Mouse (Mus musculus): ENCODE results near the gene Nup54. TPM values are rescaled to one million over a fixed set of nuclear protein-coding genes. Genes with fewer than 3 reads are reported as not detected.

Nup54 gene
- polyA plus RNA-seq, 1 experiment from 2014 or later = 55.5 TPM

GRCm38 (mm10) chr5:92387433-92387832, 47.6 kb downstream of the Nup54 start:
- no peak for ATAC-seq
- H3K4me2 ChIP-seq (replicated peaks) = no peak overlapping the region
- H3K36me3 ChIP-seq = no peaks in the 10 kb centered on the region
- peaks cover 10% of the 10 kb centered on the region; the same call in 1 of the 2 replicates for H3K27me3 ChIP-seq (replicated peaks)
- H3K4me1 ChIP-seq (replicated peaks) = no peaks in the 10 kb centered on the region
- H3K9ac ChIP-seq = no peak overlapping the region
- 61% methylated on average over 11 of the region's 11 CpGs for WGBS
- no peak overlapping the region for H3K4me3 ChIP-seq (replicated peaks)
- H3K9me3 ChIP-seq = no peaks in the 10 kb centered on the region
- no peak overlapping the region for H3K27ac ChIP-seq

- no peaks in the 10 kb centered on the region for H3K9me3 ChIP-seq
- H3K4me1 ChIP-seq (replicated peaks) = 0 out of 2 replicates have a peak, but pooled peaks cover under 1% of the 10 kb centered on the region
- no peak overlapping the region for H3K4me3 ChIP-seq (replicated peaks)
- H3K4me2 ChIP-seq (replicated peaks) = no peak overlapping the region
- no peaks in the 10 kb centered on the region for H3K36me3 ChIP-seq
- H3K9ac ChIP-seq = no peak overlapping the region
- ATAC-seq = no peak
- WGBS = 23% methylated on average over 6 of the region's 6 CpGs
- 0 out of 2 replicates have a peak, but pooled peaks cover 5% of the 10 kb centered on the region for H3K27me3 ChIP-seq (replicated peaks)
- no peak overlapping the region for H3K27ac ChIP-seq
Observed at GRCm38 (mm10) chr5:92386643-92387042, 48.4 kb downstream of the Nup54 start.

- H3K27ac ChIP-seq = no peak overlapping the region
- no peak overlapping the region for H3K9ac ChIP-seq
- H3K9me3 ChIP-seq = no peaks in the 10 kb centered on the region
- 0 out of 2 replicates have a peak, but pooled peaks cover 3% of the 10 kb centered on the region for H3K27me3 ChIP-seq (replicated peaks)
- H3K4me2 ChIP-seq (replicated peaks) = no peak overlapping the region
- H3K4me3 ChIP-seq (replicated peaks) = no peak overlapping the region
- H3K4me1 ChIP-seq (replicated peaks) = 0 out of 2 replicates have a peak, but pooled peaks cover 2% of the 10 kb centered on the region
- no peaks in the 10 kb centered on the region for H3K36me3 ChIP-seq
- 71% methylated on average over 5 of the region's 5 CpGs for WGBS
- no peak for ATAC-seq
Observed at GRCm38 (mm10) chr5:92386102-92386501, 48.9 kb downstream of the Nup54 start.

- Histone ChIP-seq H3K4me3 (replicated peaks) (no peak overlapping the region), H3K4me2 (replicated peaks) (no peak overlapping the region), H3K27me3 (replicated peaks) (no peaks in the 10 kb centered on the region), H3K27ac (no peak overlapping the region), H3K36me3 (no peaks in the 10 kb centered on the region), H3K4me1 (replicated peaks) (0 out of 2 replicates have a peak, but pooled peaks cover 2% of the 10 kb centered on the region), H3K9ac (no peak overlapping the region), H3K9me3 (no peaks in the 10 kb centered on the region)
- WGBS = 53% methylated on average over 7 of the region's 7 CpGs
- no peak for ATAC-seq
Observed at GRCm38 (mm10) chr5:92384855-92385254, 50.2 kb downstream of the Nup54 start.

GRCm38 (mm10) chr5:92383747-92384146, 51.3 kb downstream of the Nup54 start:
- H3K27ac ChIP-seq = no peak overlapping the region
- 60% methylated on average over 7 of the region's 7 CpGs for WGBS
- no peak overlapping the region for H3K4me2 ChIP-seq (replicated peaks)
- no peaks in the 10 kb centered on the region for H3K27me3 ChIP-seq (replicated peaks)
- no peak overlapping the region for H3K4me3 ChIP-seq (replicated peaks)
- no peak for ATAC-seq
- no peaks in the 10 kb centered on the region for H3K9me3 ChIP-seq
- no peak overlapping the region for H3K9ac ChIP-seq
- H3K4me1 ChIP-seq (replicated peaks) = 0 out of 2 replicates have a peak, but pooled peaks cover 2% of the 10 kb centered on the region
- H3K36me3 ChIP-seq = no peaks in the 10 kb centered on the region

GRCm38 (mm10) chr5:92382349-92382679, 52.7 kb downstream of the Nup54 start:
- ATAC-seq = no peak
- no peak overlapping the region for H3K4me2 ChIP-seq (replicated peaks)
- 63% methylated on average over 9 of the region's 9 CpGs for WGBS
- H3K4me3 ChIP-seq (replicated peaks) = no peak overlapping the region
- no peak overlapping the region for H3K27ac ChIP-seq
- no peaks in the 10 kb centered on the region for H3K9me3 ChIP-seq
- no peaks in the 10 kb centered on the region for H3K27me3 ChIP-seq (replicated peaks)
- no peaks in the 10 kb centered on the region for H3K36me3 ChIP-seq
- H3K4me1 ChIP-seq (replicated peaks) = peaks cover 5% of the 10 kb centered on the region; the same call in 1 of the 2 replicates
- no peak overlapping the region for H3K9ac ChIP-seq

- no peak overlapping the region for H3K4me2 ChIP-seq (replicated peaks)
- 38% methylated on average over 12 of the region's 12 CpGs for WGBS
- no peak overlapping the region for H3K27ac ChIP-seq
- peak; percentile 80 for ATAC-seq
- H3K36me3 ChIP-seq = no peaks in the 10 kb centered on the region
- no peak overlapping the region for H3K4me3 ChIP-seq (replicated peaks)
- peaks cover 11% of the 10 kb centered on the region; the same call in 1 of the 2 replicates for H3K4me1 ChIP-seq (replicated peaks)
- no peaks in the 10 kb centered on the region for H3K9me3 ChIP-seq
- no peaks in the 10 kb centered on the region for H3K27me3 ChIP-seq (replicated peaks)
- no peak overlapping the region for H3K9ac ChIP-seq
Observed at GRCm38 (mm10) chr5:92381550-92382348, 53.3 kb downstream of the Nup54 start.

GRCm38 (mm10) chr5:92376795-92377405, 58.1 kb downstream of the Nup54 start:
- no peak overlapping the region for H3K9ac ChIP-seq
- no peak overlapping the region for H3K27ac ChIP-seq

GRCm38 (mm10) chr5:92375368-92375767, 59.7 kb downstream of the Nup54 start:
- Histone ChIP-seq H3K4me1 (replicated peaks) (peaks cover 20% of the 10 kb centered on the region; the same call in 1 of the 2 replicates), H3K9me3 (no peaks in the 10 kb centered on the region), H3K27ac (no peak overlapping the region), H3K4me2 (replicated peaks) (no peak overlapping the region), H3K9ac (no peak overlapping the region), H3K4me3 (replicated peaks) (no peak overlapping the region), H3K36me3 (no peaks in the 10 kb centered on the region), H3K27me3 (replicated peaks) (no peaks in the 10 kb centered on the region)
- 74% methylated on average over 17 of the region's 17 CpGs for WGBS
- ATAC-seq = no peak

More at GRCm38 (mm10) chr5:92376795-92377405, 58.1 kb downstream of the Nup54 start:
- 11% methylated on average over 13 of the region's 13 CpGs for WGBS
- Histone ChIP-seq H3K9me3 (no peaks in the 10 kb centered on the region), H3K4me3 (replicated peaks) (no peak overlapping the region), H3K4me1 (replicated peaks) (peaks cover 14% of the 10 kb centered on the region; the same call in 1 of the 2 replicates), H3K27me3 (replicated peaks) (no peaks in the 10 kb centered on the region), H3K4me2 (replicated peaks) (peak overlapping the region; percentile 35), H3K36me3 (no peaks in the 10 kb centered on the region)
- peak; percentile 46; the same call in 1 of the 2 replicates for ATAC-seq

- Histone ChIP-seq H3K9me3 (no peaks in the 10 kb centered on the region), H3K36me3 (no peaks in the 10 kb centered on the region), H3K27me3 (replicated peaks) (no peaks in the 10 kb centered on the region), H3K4me3 (replicated peaks) (no peak overlapping the region), H3K4me2 (replicated peaks) (no peak overlapping the region), H3K4me1 (replicated peaks) (peaks cover 21% of the 10 kb centered on the region; the same call in 1 of the 2 replicates), H3K27ac (no peak overlapping the region), H3K9ac (no peak overlapping the region)
- 34% methylated on average over 6 of the region's 6 CpGs for WGBS
- ATAC-seq = no peak
Observed at GRCm38 (mm10) chr5:92374721-92375142, 60.3 kb downstream of the Nup54 start.

GRCm38 (mm10) chr5:92372605-92373004, 62.4 kb downstream of the Nup54 start:
- WGBS = 10% methylated on average over 2 of the region's 2 CpGs
- H3K4me3 ChIP-seq (replicated peaks) = no peak overlapping the region
- no peak for ATAC-seq

GRCm38 (mm10) chr5:92371361-92371976, 63.5 kb downstream of the Nup54 start:
- Histone ChIP-seq H3K4me3 (replicated peaks) (no peak overlapping the region), H3K9me3 (no peaks in the 10 kb centered on the region), H3K36me3 (no peaks in the 10 kb centered on the region), H3K9ac (no peak overlapping the region), H3K27ac (peak overlapping the region; percentile 48; the same call in 1 of the 2 replicates), H3K4me2 (replicated peaks) (no peak overlapping the region), H3K27me3 (replicated peaks) (no peaks in the 10 kb centered on the region), H3K4me1 (replicated peaks) (peaks cover 15% of the 10 kb centered on the region; the same call in 1 of the 2 replicates)
- no peak for ATAC-seq
- WGBS = 85% methylated on average over 14 of the region's 14 CpGs

More at GRCm38 (mm10) chr5:92372605-92373004, 62.4 kb downstream of the Nup54 start:
- Histone ChIP-seq H3K4me2 (replicated peaks) (no peak overlapping the region), H3K9ac (no peak overlapping the region), H3K27ac (no peak overlapping the region), H3K4me1 (replicated peaks) (peaks cover 25% of the 10 kb centered on the region; the same call in 1 of the 2 replicates), H3K36me3 (no peaks in the 10 kb centered on the region), H3K27me3 (replicated peaks) (no peaks in the 10 kb centered on the region), H3K9me3 (no peaks in the 10 kb centered on the region)
